Mouse (Mus musculus): ENCODE results near the gene Ap1ar. TPM values are rescaled to one million over a fixed set of nuclear protein-coding genes. Genes with fewer than 3 reads are reported as not detected.

Gene Ap1ar
- polyA plus RNA-seq, 1 experiment from 2014 or later: 40.2 TPM

GRCm38 (mm10) chr3:127843324-127843940 lies 6.1 kb upstream of the Ap1ar start:
- H3K4me1 ChIP-seq (replicated peaks; ENCODE audit: insufficient read depth, low read length): no peaks in the 10 kb centered on the region
- no peak for DNase-seq (ENCODE audit: low spot score)
- no peak overlapping the region for H3K4me3 ChIP-seq (replicated peaks; ENCODE audit: low read depth, low read length)
- 81% methylated on average over 2 of the region's 2 CpGs for WGBS
- no peak overlapping the region for H3K9ac ChIP-seq (ENCODE audit: low read depth, low read length)
- H3K27ac ChIP-seq: no peak overlapping the region
- ATAC-seq (replicated peaks; ENCODE audit: low FRiP score, low read depth): no peak
- H3K4me2 ChIP-seq (ENCODE audit: low read length): no peak overlapping the region
- no peaks in the 10 kb centered on the region for H3K36me3 ChIP-seq (ENCODE audit: insufficient read depth, low read length)
- H3K27me3 ChIP-seq (ENCODE audit: insufficient read depth, low read length): no peaks in the 10 kb centered on the region
- H3K9me3 ChIP-seq (replicated peaks; ENCODE audit: low read length): no peaks in the 10 kb centered on the region
- TF ChIP-seq CTCF (IDR thresholded peaks at IDR 0.05; ENCODE audit: low read depth): no peak

GRCm38 (mm10) chr3:127841926-127842325 lies 4.6 kb upstream of the Ap1ar start:
- no peak for ATAC-seq (replicated peaks; ENCODE audit: low FRiP score, low read depth)
- DNase-seq (ENCODE audit: low spot score): no peak

GRCm38 (mm10) chr3:127837972-127838644 lies 785 bp upstream of the Ap1ar start:
- ATAC-seq (replicated peaks; ENCODE audit: low FRiP score, low read depth) (no peak; the same call in 1 of the 2 replicates), DNase-seq (ENCODE audit: low spot score) (no peak)
- H3K9me3 ChIP-seq (replicated peaks; ENCODE audit: low read length): no peaks in the 10 kb centered on the region
- no peaks in the 10 kb centered on the region for H3K27me3 ChIP-seq (ENCODE audit: insufficient read depth, low read length)
- H3K4me2 ChIP-seq (ENCODE audit: low read length): peak overlapping the region; percentile 90
- no peak for TF ChIP-seq CTCF (IDR thresholded peaks at IDR 0.05; ENCODE audit: low read depth)
- WGBS: 25% methylated on average over 8 of the region's 8 CpGs
- H3K36me3 ChIP-seq (ENCODE audit: insufficient read depth, low read length): no peaks in the 10 kb centered on the region
- peak overlapping the region; percentile 89 for H3K27ac ChIP-seq
- H3K9ac ChIP-seq (ENCODE audit: low read depth, low read length): peak overlapping the region; percentile 79
- peaks cover 7% of the 10 kb centered on the region for H3K4me1 ChIP-seq (replicated peaks; ENCODE audit: insufficient read depth, low read length)
- H3K4me3 ChIP-seq (replicated peaks; ENCODE audit: low read depth, low read length): peak overlapping the region; percentile 77

More at GRCm38 (mm10) chr3:127841926-127842325, 4.6 kb upstream of the Ap1ar start:
- Histone ChIP-seq H3K4me2 (ENCODE audit: low read length) (no peak overlapping the region), H3K9me3 (replicated peaks; ENCODE audit: low read length) (no peaks in the 10 kb centered on the region), H3K9ac (ENCODE audit: low read depth, low read length) (no peak overlapping the region), H3K4me3 (replicated peaks; ENCODE audit: low read depth, low read length) (no peak overlapping the region), H3K27ac (no peak overlapping the region), H3K36me3 (ENCODE audit: insufficient read depth, low read length) (no peaks in the 10 kb centered on the region), H3K27me3 (ENCODE audit: insufficient read depth, low read length) (no peaks in the 10 kb centered on the region), H3K4me1 (replicated peaks; ENCODE audit: insufficient read depth, low read length) (no peaks in the 10 kb centered on the region)
- TF ChIP-seq CTCF (IDR thresholded peaks at IDR 0.05; ENCODE audit: low read depth): no peak
- WGBS: 75% methylated on average over 8 of the region's 8 CpGs

- Histone ChIP-seq H3K27me3 (ENCODE audit: insufficient read depth, low read length) (no peaks in the 10 kb centered on the region), H3K27ac (peak overlapping the region; percentile 89), H3K4me2 (ENCODE audit: low read length) (peak overlapping the region; percentile 90), H3K4me3 (replicated peaks; ENCODE audit: low read depth, low read length) (peak overlapping the region; percentile 77), H3K4me1 (replicated peaks; ENCODE audit: insufficient read depth, low read length) (peaks cover 7% of the 10 kb centered on the region), H3K9me3 (replicated peaks; ENCODE audit: low read length) (no peaks in the 10 kb centered on the region), H3K9ac (ENCODE audit: low read depth, low read length) (peak overlapping the region; percentile 79), H3K36me3 (ENCODE audit: insufficient read depth, low read length) (no peaks in the 10 kb centered on the region)
- WGBS: 2% methylated on average over 17 of the region's 17 CpGs
- ATAC-seq (replicated peaks; ENCODE audit: low FRiP score, low read depth): no peak
- DNase-seq (ENCODE audit: low spot score): no peak
- TF ChIP-seq CTCF (IDR thresholded peaks at IDR 0.05; ENCODE audit: low read depth): no peak
Measured at GRCm38 (mm10) chr3:127836798-127837153, 547 bp downstream of the Ap1ar start.

GRCm38 (mm10) chr3:127835594-127835993 lies 1.7 kb downstream of the Ap1ar start:
- TF ChIP-seq CTCF (IDR thresholded peaks at IDR 0.05; ENCODE audit: low read depth): no peak
- H3K9me3 ChIP-seq (replicated peaks; ENCODE audit: low read length): no peaks in the 10 kb centered on the region
- H3K4me2 ChIP-seq (ENCODE audit: low read length): peak overlapping the region; percentile 90; the same call in 1 of the 2 replicates
- H3K9ac ChIP-seq (ENCODE audit: low read depth, low read length): no peak overlapping the region
- no peaks in the 10 kb centered on the region for H3K36me3 ChIP-seq (ENCODE audit: insufficient read depth, low read length)
- DNase-seq (ENCODE audit: low spot score): no peak
- no peak overlapping the region for H3K27ac ChIP-seq
- no peak overlapping the region for H3K4me3 ChIP-seq (replicated peaks; ENCODE audit: low read depth, low read length)
- peaks cover 7% of the 10 kb centered on the region for H3K4me1 ChIP-seq (replicated peaks; ENCODE audit: insufficient read depth, low read length)
- H3K27me3 ChIP-seq (ENCODE audit: insufficient read depth, low read length): no peaks in the 10 kb centered on the region
- WGBS: 78% methylated on average over 6 of the region's 6 CpGs
- no peak for ATAC-seq (replicated peaks; ENCODE audit: low FRiP score, low read depth)

- DNase-seq (ENCODE audit: low spot score): no peak
Measured at GRCm38 (mm10) chr3:127834040-127834439, 3.3 kb downstream of the Ap1ar start.

More at GRCm38 (mm10) chr3:127834040-127834439, 3.3 kb downstream of the Ap1ar start:
- Histone ChIP-seq H3K4me1 (replicated peaks; ENCODE audit: insufficient read depth, low read length) (peaks cover 7% of the 10 kb centered on the region), H3K27me3 (ENCODE audit: insufficient read depth, low read length) (no peaks in the 10 kb centered on the region), H3K4me2 (ENCODE audit: low read length) (no peak overlapping the region), H3K36me3 (ENCODE audit: insufficient read depth, low read length) (no peaks in the 10 kb centered on the region), H3K4me3 (replicated peaks; ENCODE audit: low read depth, low read length) (no peak overlapping the region), H3K27ac (no peak overlapping the region), H3K9ac (ENCODE audit: low read depth, low read length) (no peak overlapping the region), H3K9me3 (replicated peaks; ENCODE audit: low read length) (no peaks in the 10 kb centered on the region)
- TF ChIP-seq CTCF (IDR thresholded peaks at IDR 0.05; ENCODE audit: low read depth): no peak
- no peak for ATAC-seq (replicated peaks; ENCODE audit: low FRiP score, low read depth)
- WGBS: 80% methylated on average over 4 of the region's 4 CpGs

Measured in kidney, postnatal 0 days (tissue).